Mouse (Mus musculus) midbrain, postnatal 0 days (tissue): ENCODE results near the gene Pde11a. TPM values are rescaled to one million over a fixed set of nuclear protein-coding genes. Genes with fewer than 3 reads are reported as not detected.

ENCODE experiments used
- ATAC-seq: fragments of 200-750 bp; cut with Nextera tagmentation; 2 replicates; pipeline ENCODE4 v1.8.0; 2017; ENCODE audit warnings: moderate number of reproducible peaks, mild to moderate bottlenecking, moderate TSS enrichment, moderate library complexity; ENCODE audit not compliant: low FRiP score
- DNase-seq: peaks from one replicate; pipeline ENCODE4 v3.0.0-alpha.2; 2015; ENCODE audit warnings: low spot score
- H3K27ac ChIP-seq: fragments of 300-500 bp; sonication (generic); 2 replicates; pipeline ENCODE4 v1.5.1; 2014; ENCODE audit warnings: low read depth, mild to moderate bottlenecking, low read length, mixed read lengths
- H3K27me3 ChIP-seq: fragments of 300-500 bp; sonication (generic); 2 replicates; pipeline ENCODE4 v1.6.1; 2014; ENCODE audit warnings: low read length, control low read depth, mixed read lengths; ENCODE audit not compliant: insufficient read depth
- H3K36me3 ChIP-seq: fragments of 300-500 bp; sonication (generic); 2 replicates; pipeline ENCODE4 v1.6.1; 2014; ENCODE audit warnings: low read length, control low read depth, mixed read lengths; ENCODE audit not compliant: insufficient read depth
- H3K4me1 ChIP-seq: fragments of 300-500 bp; sonication (generic); 2 replicates; pipeline ENCODE4 v1.6.1; 2014; ENCODE audit warnings: mild to moderate bottlenecking, control low read depth, antibody characterized with exemption, low read length, mixed read lengths; ENCODE audit not compliant: insufficient read depth
- H3K4me2 ChIP-seq: fragments of 300-500 bp; sonication (generic); 2 replicates; pipeline ENCODE4 v1.6.1; 2014; ENCODE audit warnings: low read depth, mild to moderate bottlenecking, low read length, mixed read lengths; ENCODE audit not compliant: poor library complexity, severe bottlenecking
- H3K4me3 ChIP-seq: fragments of 300-500 bp; sonication (generic); 2 replicates; pipeline ENCODE4 v1.5.1; 2014; ENCODE audit warnings: low read depth, mild to moderate bottlenecking, low read length, moderate library complexity
- H3K9ac ChIP-seq: fragments of 300-500 bp; sonication (generic); replicated peaks from 2 replicates; pipeline ENCODE4 v1.6.1; 2014; ENCODE audit warnings: mild to moderate bottlenecking, low read length, moderate library complexity, mixed read lengths; ENCODE audit not compliant: poor library complexity, severe bottlenecking
- H3K9me3 ChIP-seq: fragments of 300-500 bp; sonication (generic); 2 replicates; pipeline ENCODE4 v1.6.1; 2016; ENCODE audit warnings: low read length, control low read depth
- CTCF ChIP-seq: IDR thresholded peaks from 2 replicates; pipeline ENCODE4 v1.5.1; 2016; ENCODE audit warnings: antibody characterized with exemption, mild to moderate bottlenecking
- WGBS: fragments of 180-500 bp; shearing (Covaris S2); extraction: QIAGEN DNeasy Blood & Tissue Kit; methylation state at CpG from one replicate; pipeline ENCODE4 v1.1.7; 2014; 5-methylcytosine and 5-hydroxymethylcytosine counted together
- polyA plus RNA-seq: library from polyadenylated mRNA; unstranded; fragments of >200 nt; fragmentation: Nextera tagmentation; extraction: Ambion mirVana; gene quantifications from 2 replicates; pipeline ENCODE4 v1.2.1, GENCODE M21; 2015
- total RNA-seq: library from RNA; depleted of rRNA; stranded (reverse); fragments of >200 nt; gene quantifications from 2 replicates; pipeline ENCODE4 v1.2.3, GENCODE M21; 2014

The Pde11a gene
- total and polyA plus RNA-seq, 2 experiments from 2014 or later = 0.94 to 1.1 TPM

GRCm38 (mm10) chr2:76058661-76059467 is 279.7 kb downstream of the Pde11a start:
- Histone ChIP-seq H3K36me3 (no peaks in the 10 kb centered on the region), H3K27me3 (no peaks in the 10 kb centered on the region), H3K9me3 (no peaks in the 10 kb centered on the region), H3K4me1 (no peaks in the 10 kb centered on the region), H3K27ac (no peak overlapping the region), H3K4me2 (no peak overlapping the region), H3K9ac (no peak overlapping the region), H3K4me3 (no peak overlapping the region)
- DNase-seq (no peak), ATAC-seq (no peak)
- WGBS = 51% methylated on average over 13 of the region's 13 CpGs
- no peak for TF ChIP-seq CTCF

GRCm38 (mm10) chr2:76057555-76057954 is 281.0 kb downstream of the Pde11a start:
- WGBS = 98% methylated on average over 7 of the region's 7 CpGs
- no peak overlapping the region for H3K4me3 ChIP-seq
- DNase-seq = no peak
- no peak overlapping the region for H3K4me2 ChIP-seq
- no peak overlapping the region for H3K9ac ChIP-seq
- H3K27ac ChIP-seq = no peak overlapping the region
- ATAC-seq = no peak
- H3K4me1 ChIP-seq = no peaks in the 10 kb centered on the region
- no peaks in the 10 kb centered on the region for H3K36me3 ChIP-seq
- no peaks in the 10 kb centered on the region for H3K27me3 ChIP-seq
- TF ChIP-seq CTCF = no peak
- H3K9me3 ChIP-seq = no peaks in the 10 kb centered on the region

GRCm38 (mm10) chr2:76053748-76054331 is 284.7 kb downstream of the Pde11a start:
- Histone ChIP-seq H3K27ac (no peak overlapping the region), H3K4me3 (no peak overlapping the region), H3K4me2 (no peak overlapping the region), H3K9me3 (no peaks in the 10 kb centered on the region), H3K9ac (no peak overlapping the region), H3K27me3 (no peaks in the 10 kb centered on the region), H3K4me1 (no peaks in the 10 kb centered on the region), H3K36me3 (no peaks in the 10 kb centered on the region)
- no peak for DNase-seq
- WGBS = 50% methylated on average over 14 of the region's 14 CpGs
- no peak for ATAC-seq
- TF ChIP-seq CTCF = no peak

GRCm38 (mm10) chr2:76052897-76053505 is 285.6 kb downstream of the Pde11a start:
- H3K4me1 ChIP-seq = no peaks in the 10 kb centered on the region
- no peak overlapping the region for H3K4me2 ChIP-seq
- H3K4me3 ChIP-seq = no peak overlapping the region
- ATAC-seq (no peak), DNase-seq (no peak)
- H3K27ac ChIP-seq = no peak overlapping the region
- H3K9me3 ChIP-seq = no peaks in the 10 kb centered on the region
- no peak overlapping the region for H3K9ac ChIP-seq
- 83% methylated on average over 1 of the region's 1 CpGs for WGBS
- no peaks in the 10 kb centered on the region for H3K27me3 ChIP-seq
- H3K36me3 ChIP-seq = no peaks in the 10 kb centered on the region
- TF ChIP-seq CTCF = no peak

- Histone ChIP-seq H3K27me3 (no peaks in the 10 kb centered on the region), H3K36me3 (no peaks in the 10 kb centered on the region), H3K9ac (no peak overlapping the region), H3K4me1 (no peaks in the 10 kb centered on the region), H3K4me2 (no peak overlapping the region), H3K4me3 (no peak overlapping the region), H3K9me3 (no peaks in the 10 kb centered on the region), H3K27ac (no peak overlapping the region)
- no peak for DNase-seq
- 80% methylated on average over 11 of the region's 11 CpGs for WGBS
- no peak for ATAC-seq
- TF ChIP-seq CTCF = no peak
These were observed 287.2 kb downstream of the Pde11a start for GRCm38 (mm10) chr2:76051385-76051784.

- WGBS = 76% methylated on average over 4 of the region's 4 CpGs
- Histone ChIP-seq H3K9me3 (no peaks in the 10 kb centered on the region), H3K4me2 (no peak overlapping the region), H3K4me1 (no peaks in the 10 kb centered on the region), H3K36me3 (no peaks in the 10 kb centered on the region), H3K4me3 (no peak overlapping the region), H3K27ac (no peak overlapping the region), H3K9ac (no peak overlapping the region), H3K27me3 (no peaks in the 10 kb centered on the region)
- TF ChIP-seq CTCF = no peak
- DNase-seq = no peak
- no peak for ATAC-seq
These were observed 287.7 kb downstream of the Pde11a start for GRCm38 (mm10) chr2:76050911-76051310.
